Mouse (Mus musculus): ENCODE results near the gene Fggy. TPM values are rescaled to one million over a fixed set of nuclear protein-coding genes. Genes with fewer than 3 reads are reported as not detected.
A peak's percentile ranks its signal among the peaks of the same experiment; 100 is the strongest.

Fggy gene
- polyA plus RNA-seq, 1 experiment: 2.7 TPM

- 86% methylated on average over 3 of the region's 3 CpGs for WGBS
- no peaks in the 10 kb centered on the region for H3K27me3 ChIP-seq (ENCODE audit: control insufficient read depth, insufficient read depth, low read length)
- no peaks in the 10 kb centered on the region for H3K36me3 ChIP-seq (ENCODE audit: control insufficient read depth, insufficient read depth, low read length)
- no peaks in the 10 kb centered on the region for H3K4me1 ChIP-seq (ENCODE audit: control insufficient read depth, insufficient read depth, insufficient read length)
- no peak overlapping the region for H3K4me3 ChIP-seq (ENCODE audit: extremely low read depth, insufficient read depth, insufficient read length)
- TF ChIP-seq CTCF (IDR thresholded peaks at IDR 0.05; ENCODE audit: extremely low read depth, insufficient read depth, insufficient read length, insufficient replicate concordance) (no peak), POLR2A (IDR thresholded peaks at IDR 0.05; ENCODE audit: low read depth, low read length) (no peak)
- no peak for DNase-seq (ENCODE audit: low read depth in 1 of 2, low spot score in 2 of 2)
- H3K27ac ChIP-seq (ENCODE audit: insufficient read depth, low read length): no peak overlapping the region
Measured at GRCm38 (mm10) chr4:95938701-95939100, 381.4 kb downstream of the Fggy start.

GRCm38 (mm10) chr4:95947896-95948295 lies 390.6 kb downstream of the Fggy start:
- no peak overlapping the region for H3K27ac ChIP-seq (ENCODE audit: insufficient read depth, low read length)
- no peaks in the 10 kb centered on the region for H3K36me3 ChIP-seq (ENCODE audit: control insufficient read depth, insufficient read depth, low read length)
- no peak for DNase-seq (ENCODE audit: low read depth in 1 of 2, low spot score in 2 of 2)
- H3K27me3 ChIP-seq (ENCODE audit: control insufficient read depth, insufficient read depth, low read length): no peaks in the 10 kb centered on the region
- no peak for TF ChIP-seq POLR2A (IDR thresholded peaks at IDR 0.05; ENCODE audit: low read depth, low read length)
- TF ChIP-seq CTCF (IDR thresholded peaks at IDR 0.05; ENCODE audit: extremely low read depth, insufficient read depth, insufficient read length, insufficient replicate concordance): no peak
- H3K4me1 ChIP-seq (ENCODE audit: control insufficient read depth, insufficient read depth, insufficient read length): no peaks in the 10 kb centered on the region
- 85% methylated on average over 1 of the region's 1 CpGs for WGBS
- H3K4me3 ChIP-seq (ENCODE audit: extremely low read depth, insufficient read depth, insufficient read length): no peak overlapping the region

GRCm38 (mm10) chr4:95953328-95953727 lies 396.0 kb downstream of the Fggy start:
- H3K27me3 ChIP-seq (ENCODE audit: control insufficient read depth, insufficient read depth, low read length): no peaks in the 10 kb centered on the region
- no peak for TF ChIP-seq POLR2A (IDR thresholded peaks at IDR 0.05; ENCODE audit: low read depth, low read length)
- TF ChIP-seq CTCF (IDR thresholded peaks at IDR 0.05; ENCODE audit: extremely low read depth, insufficient read depth, insufficient read length, insufficient replicate concordance): no peak
- H3K4me1 ChIP-seq (ENCODE audit: control insufficient read depth, insufficient read depth, insufficient read length): no peaks in the 10 kb centered on the region
- no peak for DNase-seq (ENCODE audit: low read depth in 1 of 2, low spot score in 2 of 2)
- no peak overlapping the region for H3K27ac ChIP-seq (ENCODE audit: insufficient read depth, low read length)
- no peaks in the 10 kb centered on the region for H3K36me3 ChIP-seq (ENCODE audit: control insufficient read depth, insufficient read depth, low read length)
- H3K4me3 ChIP-seq (ENCODE audit: extremely low read depth, insufficient read depth, insufficient read length): no peak overlapping the region

GRCm38 (mm10) chr4:95966928-95967724 lies 409.8 kb downstream of the Fggy start, which contains the start of gene Hook1:
Gene Hook1 (plus strand): TSS chr4:95967240.
- peak within 1 kb of the TSS; percentile 69 for H3K4me3 ChIP-seq (ENCODE audit: extremely low read depth, insufficient read depth, insufficient read length)
- peak; percentile 92 to 93 for DNase-seq (ENCODE audit: low read depth in 1 of 2, low spot score in 2 of 2)
- H3K4me1 ChIP-seq (ENCODE audit: control insufficient read depth, insufficient read depth, insufficient read length): no peaks in the 10 kb centered on the region
- H3K27ac ChIP-seq (ENCODE audit: insufficient read depth, low read length): peak within 1 kb of the TSS; percentile 15
- H3K27me3 ChIP-seq (ENCODE audit: control insufficient read depth, insufficient read depth, low read length): no peaks in the 10 kb centered on the region
- no peaks in the 10 kb centered on the region for H3K36me3 ChIP-seq (ENCODE audit: control insufficient read depth, insufficient read depth, low read length)
- TF ChIP-seq POLR2A (IDR thresholded peaks at IDR 0.05; ENCODE audit: low read depth, low read length) (no peak; the same call in 1 of the 2 replicates), CTCF (IDR thresholded peaks at IDR 0.05; ENCODE audit: extremely low read depth, insufficient read depth, insufficient read length, insufficient replicate concordance) (no peak)
- WGBS: under 1% methylated on average over 80 of the region's 82 CpGs
